Mouse (Mus musculus) embryonic facial prominence, embryonic 12.5 days (tissue): Measurements from ENCODE around the gene Naa16. TPM values are rescaled to one million over a fixed set of nuclear protein-coding genes. Genes with fewer than 3 reads are reported as not detected.
A peak's percentile ranks its signal among the peaks of the same experiment; 100 is the strongest.

ENCODE experiments used
- ATAC-seq: fragments of 200-750 bp; cut with Nextera tagmentation; 2 replicates; pipeline ENCODE4 v1.8.0; 2017; ENCODE audit not compliant: insufficient number of reproducible peaks, insufficient read depth, low FRiP score, low TSS enrichment
- H3K27ac ChIP-seq: fragments of 300-500 bp; sonication (generic); 2 replicates; pipeline ENCODE4 v1.5.1; 2016; ENCODE audit warnings: mild to moderate bottlenecking
- H3K27me3 ChIP-seq: fragments of 300-500 bp; sonication (generic); 2 replicates; pipeline ENCODE4 v1.6.1; 2016; ENCODE audit warnings: mild to moderate bottlenecking, moderate library complexity
- H3K36me3 ChIP-seq: fragments of 300-500 bp; sonication (generic); 2 replicates; pipeline ENCODE4 v1.6.1; 2016; ENCODE audit warnings: mild to moderate bottlenecking
- H3K4me1 ChIP-seq: fragments of 300-500 bp; sonication (generic); 2 replicates; pipeline ENCODE4 v1.6.1; 2016
- H3K4me2 ChIP-seq: fragments of 300-500 bp; sonication (generic); replicated peaks from 2 replicates; pipeline ENCODE4 v1.6.1; 2016; ENCODE audit warnings: mild to moderate bottlenecking, moderate library complexity
- H3K4me3 ChIP-seq: fragments of 300-500 bp; sonication (generic); 2 replicates; pipeline ENCODE4 v1.5.1; 2016; ENCODE audit warnings: mild to moderate bottlenecking
- H3K9ac ChIP-seq: fragments of 300-500 bp; sonication (generic); 2 replicates; pipeline ENCODE4 v1.6.1; 2016; ENCODE audit warnings: mild to moderate bottlenecking, moderate library complexity
- H3K9me3 ChIP-seq: fragments of 300-500 bp; sonication (generic); 2 replicates; pipeline ENCODE4 v1.6.1; 2016; ENCODE audit warnings: mild to moderate bottlenecking, moderate library complexity
- WGBS: fragments of 180-500 bp; shearing (Covaris S2); methylation state at CpG from one replicate; pipeline ENCODE4 v1.1.7; 2016; 5-methylcytosine and 5-hydroxymethylcytosine counted together
- polyA plus RNA-seq: library from polyadenylated mRNA; unstranded; fragments of >200 nt; fragmentation: Nextera tagmentation; extraction: Ambion mirVana; gene quantifications from 2 replicates; pipeline ENCODE4 v1.2.1, GENCODE M21; 2016

Naa16 gene
- polyA plus RNA-seq, 1 experiment from 2014 or later = 50.1 TPM

GRCm38 (mm10) chr14:79283952-79284351, 106.6 kb downstream of the Naa16 start:
- no peaks in the 10 kb centered on the region for H3K27me3 ChIP-seq
- H3K36me3 ChIP-seq = peaks cover 5% of the 10 kb centered on the region; the same call in 1 of the 2 replicates
- no peak overlapping the region for H3K27ac ChIP-seq
- no peak overlapping the region for H3K9ac ChIP-seq
- no peak for ATAC-seq
- peaks cover 11% of the 10 kb centered on the region; the same call in 1 of the 2 replicates for H3K4me1 ChIP-seq
- WGBS = 91% methylated on average over 7 of the region's 7 CpGs
- H3K4me3 ChIP-seq = no peak overlapping the region
- H3K9me3 ChIP-seq = no peaks in the 10 kb centered on the region
- H3K4me2 ChIP-seq = no peak overlapping the region

GRCm38 (mm10) chr14:79281894-79282553, 108.6 kb downstream of the Naa16 start:
- H3K27ac ChIP-seq = no peak overlapping the region
- no peak overlapping the region for H3K9ac ChIP-seq
- no peaks in the 10 kb centered on the region for H3K36me3 ChIP-seq
- no peaks in the 10 kb centered on the region for H3K27me3 ChIP-seq
- H3K4me3 ChIP-seq = no peak overlapping the region
- no peak overlapping the region for H3K4me2 ChIP-seq
- peaks cover 11% of the 10 kb centered on the region; the same call in 1 of the 2 replicates for H3K4me1 ChIP-seq
- WGBS = 90% methylated on average over 9 of the region's 9 CpGs
- no peak for ATAC-seq
- H3K9me3 ChIP-seq = no peaks in the 10 kb centered on the region

GRCm38 (mm10) chr14:79280456-79280855, 110.1 kb downstream of the Naa16 start:
- Histone ChIP-seq H3K9ac (no peak overlapping the region), H3K9me3 (no peaks in the 10 kb centered on the region), H3K27ac (peak overlapping the region; percentile 23; the same call in 1 of the 2 replicates), H3K4me2 (no peak overlapping the region), H3K36me3 (no peaks in the 10 kb centered on the region), H3K4me1 (peaks cover 17% of the 10 kb centered on the region; the same call in 1 of the 2 replicates), H3K27me3 (no peaks in the 10 kb centered on the region), H3K4me3 (no peak overlapping the region)
- ATAC-seq = no peak
- 91% methylated on average over 9 of the region's 9 CpGs for WGBS

- no peaks in the 10 kb centered on the region for H3K9me3 ChIP-seq
- peaks cover 18% of the 10 kb centered on the region; the same call in 1 of the 2 replicates for H3K4me1 ChIP-seq
- H3K4me3 ChIP-seq = no peak overlapping the region
- no peak overlapping the region for H3K4me2 ChIP-seq
- H3K9ac ChIP-seq = no peak overlapping the region
- no peaks in the 10 kb centered on the region for H3K36me3 ChIP-seq
- no peak for ATAC-seq
- no peak overlapping the region for H3K27ac ChIP-seq
- H3K27me3 ChIP-seq = no peaks in the 10 kb centered on the region
- WGBS = 51% methylated on average over 1 of the region's 1 CpGs
Observed at GRCm38 (mm10) chr14:79279494-79279893, 111.1 kb downstream of the Naa16 start.

GRCm38 (mm10) chr14:79278927-79279326, 111.7 kb downstream of the Naa16 start:
- H3K4me2 ChIP-seq = no peak overlapping the region
- ATAC-seq = no peak
- WGBS = 61% methylated on average over 4 of the region's 4 CpGs
- no peak overlapping the region for H3K27ac ChIP-seq
- no peak overlapping the region for H3K4me3 ChIP-seq
- H3K4me1 ChIP-seq = peaks cover 18% of the 10 kb centered on the region; the same call in 1 of the 2 replicates
- H3K36me3 ChIP-seq = no peaks in the 10 kb centered on the region
- H3K9me3 ChIP-seq = no peaks in the 10 kb centered on the region
- no peak overlapping the region for H3K9ac ChIP-seq
- H3K27me3 ChIP-seq = no peaks in the 10 kb centered on the region

GRCm38 (mm10) chr14:79277922-79278321, 112.7 kb downstream of the Naa16 start:
- 44% methylated on average over 7 of the region's 7 CpGs for WGBS
- no peak overlapping the region for H3K9ac ChIP-seq
- no peak for ATAC-seq

DNA sequence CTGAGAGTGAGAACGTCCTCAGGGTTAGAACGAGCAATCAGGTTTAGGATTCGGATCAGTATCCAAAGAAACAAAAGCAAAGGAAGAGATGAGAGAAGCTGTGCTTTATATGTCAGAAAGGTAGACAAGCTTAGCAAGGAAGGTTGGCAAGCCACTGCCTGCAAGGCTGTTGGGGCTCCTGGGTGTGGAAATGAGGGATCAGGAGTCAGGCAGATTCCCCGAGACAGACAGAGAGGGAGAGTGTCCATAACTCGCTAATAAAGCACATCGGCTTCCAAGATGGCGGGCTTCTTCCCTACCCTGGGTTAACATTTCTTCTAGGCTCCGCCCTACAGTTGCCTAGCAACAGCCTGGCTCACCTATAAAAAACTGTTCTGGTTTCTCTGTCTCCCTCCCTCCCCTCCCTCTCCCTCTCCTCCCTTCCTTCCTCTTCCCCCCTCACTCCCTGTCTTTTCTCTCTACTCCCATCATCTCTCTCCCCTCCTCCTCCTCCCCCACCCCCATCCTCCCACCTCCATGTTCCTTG, 114.6 kb downstream of the Naa16 start:
- no peak for ATAC-seq
- Histone ChIP-seq H3K9me3 (no peaks in the 10 kb centered on the region), H3K4me2 (no peak overlapping the region), H3K4me1 (peaks cover 18% of the 10 kb centered on the region; the same call in 1 of the 2 replicates), H3K27ac (no peak overlapping the region), H3K4me3 (no peak overlapping the region), H3K27me3 (no peaks in the 10 kb centered on the region), H3K36me3 (no peaks in the 10 kb centered on the region), H3K9ac (no peak overlapping the region)
- 76% methylated on average over 8 of the region's 8 CpGs for WGBS

More at GRCm38 (mm10) chr14:79277922-79278321, 112.7 kb downstream of the Naa16 start:
- Histone ChIP-seq H3K4me1 (peaks cover 18% of the 10 kb centered on the region; the same call in 1 of the 2 replicates), H3K36me3 (no peaks in the 10 kb centered on the region), H3K27me3 (no peaks in the 10 kb centered on the region), H3K4me3 (no peak overlapping the region), H3K9me3 (no peaks in the 10 kb centered on the region), H3K27ac (no peak overlapping the region), H3K4me2 (no peak overlapping the region)

DNA sequence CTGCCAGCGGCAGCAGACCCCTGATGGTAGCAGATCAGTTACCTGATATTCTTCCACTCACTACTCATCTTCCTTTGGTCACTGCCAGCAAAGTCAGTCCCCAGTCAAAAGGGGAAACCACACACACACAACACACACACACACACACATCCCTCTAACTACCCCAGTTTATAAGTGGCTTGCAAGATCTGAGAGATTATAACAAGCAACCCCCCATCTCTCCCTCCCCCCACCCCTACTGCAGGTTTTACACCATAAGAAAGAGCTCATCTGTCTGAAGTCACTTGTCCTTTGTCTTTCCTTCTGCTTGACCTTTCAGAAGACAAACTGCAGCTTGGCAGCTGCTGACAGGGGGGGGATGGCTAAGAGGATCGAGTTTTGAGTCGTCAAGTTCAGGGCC, 115.1 kb downstream of the Naa16 start:
- Histone ChIP-seq H3K4me1 (peaks cover 17% of the 10 kb centered on the region; the same call in 1 of the 2 replicates), H3K27ac (no peak overlapping the region), H3K27me3 (no peaks in the 10 kb centered on the region), H3K4me2 (no peak overlapping the region), H3K36me3 (no peaks in the 10 kb centered on the region), H3K9me3 (no peaks in the 10 kb centered on the region), H3K9ac (no peak overlapping the region), H3K4me3 (no peak overlapping the region)
- ATAC-seq = no peak
- 40% methylated on average over 3 of the region's 3 CpGs for WGBS

Other genes with a start within 250 kb of the Naa16 start
- gene Zfp957, start 143.4 kb downstream of the Naa16 start, polyA plus RNA-seq = not detected in 2 replicates
- 62.2 and 62.5 TPM in 2 replicates for gene Rgcc, start 89.1 kb downstream of the Naa16 start, polyA plus RNA-seq
- 9.7 and 10.3 TPM in 2 replicates for gene Mtrf1, start 7.0 kb upstream of the Naa16 start, polyA plus RNA-seq
- gene Kbtbd7, start 35.7 kb upstream of the Naa16 start, polyA plus RNA-seq = 21.0 and 21.2 TPM in 2 replicates
- gene Kbtbd6, start 61.1 kb upstream of the Naa16 start, polyA plus RNA-seq = 3.8 and 4.0 TPM in 2 replicates
- 12.4 and 12.7 TPM in 2 replicates for gene Elf1, start 90.4 kb upstream of the Naa16 start, polyA plus RNA-seq
- gene Wbp4, start 90.7 kb upstream of the Naa16 start, polyA plus RNA-seq = 51.1 and 54.1 TPM in 2 replicates
- 134 and 140 TPM in 2 replicates for gene Sugt1, start 196.9 kb upstream of the Naa16 start, polyA plus RNA-seq